Mouse (Mus musculus): ENCODE measurements around the gene Fig4. TPM values are rescaled to one million over a fixed set of nuclear protein-coding genes. Genes with fewer than 3 reads are reported as not detected.

Gene Fig4
- polyA plus RNA-seq, 1 experiment from 2014 or later = 24.7 TPM

GRCm38 (mm10) chr10:41234552-41234951 lies 68.5 kb downstream of the Fig4 start:
- 83% methylated on average over 9 of the region's 9 CpGs for WGBS
- no peak overlapping the region for H3K9ac ChIP-seq
- no peak for ATAC-seq (ENCODE audit: low FRiP score)

GRCm38 (mm10) chr10:41233140-41233539 lies 69.9 kb downstream of the Fig4 start:
- Histone ChIP-seq H3K27ac (no peak overlapping the region), H3K4me3 (no peak overlapping the region), H3K27me3 (no peaks in the 10 kb centered on the region), H3K4me1 (no peaks in the 10 kb centered on the region), H3K4me2 (replicated peaks) (no peak overlapping the region), H3K36me3 (no peaks in the 10 kb centered on the region), H3K9me3 (replicated peaks) (no peaks in the 10 kb centered on the region), H3K9ac (no peak overlapping the region)
- no peak for ATAC-seq (ENCODE audit: low FRiP score)
- WGBS = 87% methylated on average over 6 of the region's 6 CpGs

More at GRCm38 (mm10) chr10:41234552-41234951, 68.5 kb downstream of the Fig4 start:
- no peak overlapping the region for H3K4me2 ChIP-seq (replicated peaks)
- H3K36me3 ChIP-seq = no peaks in the 10 kb centered on the region
- H3K27ac ChIP-seq = no peak overlapping the region
- no peaks in the 10 kb centered on the region for H3K27me3 ChIP-seq
- H3K4me3 ChIP-seq = no peak overlapping the region
- H3K4me1 ChIP-seq = no peaks in the 10 kb centered on the region
- no peaks in the 10 kb centered on the region for H3K9me3 ChIP-seq (replicated peaks)

- H3K9me3 ChIP-seq (replicated peaks) = no peaks in the 10 kb centered on the region
- H3K27ac ChIP-seq = no peak overlapping the region
- no peak overlapping the region for H3K4me2 ChIP-seq (replicated peaks)
- ATAC-seq (ENCODE audit: low FRiP score) = no peak
- H3K9ac ChIP-seq = no peak overlapping the region
- H3K36me3 ChIP-seq = no peaks in the 10 kb centered on the region
- WGBS = 87% methylated on average over 6 of the region's 6 CpGs
- no peak overlapping the region for H3K4me3 ChIP-seq
- H3K4me1 ChIP-seq = no peaks in the 10 kb centered on the region
- H3K27me3 ChIP-seq = no peaks in the 10 kb centered on the region
Measured at GRCm38 (mm10) chr10:41231163-41231835, 71.8 kb downstream of the Fig4 start.

GRCm38 (mm10) chr10:41227626-41228025 lies 75.4 kb downstream of the Fig4 start:
- 0 out of 2 replicates have a peak, but pooled peaks cover 3% of the 10 kb centered on the region for H3K36me3 ChIP-seq
- no peaks in the 10 kb centered on the region for H3K27me3 ChIP-seq
- WGBS = 81% methylated on average over 7 of the region's 7 CpGs
- H3K4me1 ChIP-seq = no peaks in the 10 kb centered on the region
- ATAC-seq (ENCODE audit: low FRiP score) = no peak
- H3K4me2 ChIP-seq (replicated peaks) = no peak overlapping the region
- no peak overlapping the region for H3K9ac ChIP-seq
- H3K4me3 ChIP-seq = no peak overlapping the region
- no peaks in the 10 kb centered on the region for H3K9me3 ChIP-seq (replicated peaks)
- H3K27ac ChIP-seq = no peak overlapping the region

GRCm38 (mm10) chr10:41223499-41223898 lies 79.6 kb downstream of the Fig4 start:
- WGBS = 76% methylated on average over 4 of the region's 4 CpGs
- ATAC-seq (ENCODE audit: low FRiP score) = no peak

GRCm38 (mm10) chr10:41221204-41221603 lies 81.9 kb downstream of the Fig4 start:
- H3K36me3 ChIP-seq = 0 out of 2 replicates have a peak, but pooled peaks cover 3% of the 10 kb centered on the region
- H3K27ac ChIP-seq = no peak overlapping the region
- H3K4me2 ChIP-seq (replicated peaks) = no peak overlapping the region
- H3K4me3 ChIP-seq = no peak overlapping the region
- ATAC-seq (ENCODE audit: low FRiP score) = no peak
- H3K9me3 ChIP-seq (replicated peaks) = no peaks in the 10 kb centered on the region
- no peak overlapping the region for H3K9ac ChIP-seq
- WGBS = 83% methylated on average over 4 of the region's 4 CpGs
- H3K27me3 ChIP-seq = no peaks in the 10 kb centered on the region
- H3K4me1 ChIP-seq = no peaks in the 10 kb centered on the region

More at GRCm38 (mm10) chr10:41223499-41223898, 79.6 kb downstream of the Fig4 start:
- no peak overlapping the region for H3K27ac ChIP-seq
- no peak overlapping the region for H3K4me3 ChIP-seq
- 0 out of 2 replicates have a peak, but pooled peaks cover 3% of the 10 kb centered on the region for H3K36me3 ChIP-seq
- H3K9ac ChIP-seq = no peak overlapping the region
- H3K4me2 ChIP-seq (replicated peaks) = no peak overlapping the region
- H3K9me3 ChIP-seq (replicated peaks) = no peaks in the 10 kb centered on the region
- no peaks in the 10 kb centered on the region for H3K4me1 ChIP-seq
- H3K27me3 ChIP-seq = no peaks in the 10 kb centered on the region

- Histone ChIP-seq H3K4me3 (no peak overlapping the region), H3K4me2 (replicated peaks) (no peak overlapping the region), H3K9ac (no peak overlapping the region), H3K27me3 (no peaks in the 10 kb centered on the region), H3K36me3 (0 out of 2 replicates have a peak, but pooled peaks cover 3% of the 10 kb centered on the region), H3K4me1 (no peaks in the 10 kb centered on the region), H3K27ac (no peak overlapping the region), H3K9me3 (replicated peaks) (no peaks in the 10 kb centered on the region)
- no peak for ATAC-seq (ENCODE audit: low FRiP score)
- WGBS = 87% methylated on average over 10 of the region's 10 CpGs
Measured at GRCm38 (mm10) chr10:41218897-41219296, 84.2 kb downstream of the Fig4 start.

- Histone ChIP-seq H3K9ac (no peak overlapping the region), H3K4me1 (0 out of 2 replicates have a peak, but pooled peaks cover 5% of the 10 kb centered on the region), H3K9me3 (replicated peaks) (no peaks in the 10 kb centered on the region), H3K4me2 (replicated peaks) (no peak overlapping the region), H3K4me3 (no peak overlapping the region), H3K27ac (no peak overlapping the region), H3K36me3 (no peaks in the 10 kb centered on the region), H3K27me3 (no peaks in the 10 kb centered on the region)
- ATAC-seq (ENCODE audit: low FRiP score) = no peak
- 86% methylated on average over 3 of the region's 3 CpGs for WGBS
Measured at GRCm38 (mm10) chr10:41214083-41214482, 89.0 kb downstream of the Fig4 start.

- H3K27me3 ChIP-seq = no peaks in the 10 kb centered on the region
- 0 out of 2 replicates have a peak, but pooled peaks cover 5% of the 10 kb centered on the region for H3K4me1 ChIP-seq
- no peak overlapping the region for H3K9ac ChIP-seq
- no peaks in the 10 kb centered on the region for H3K36me3 ChIP-seq
- no peak overlapping the region for H3K4me2 ChIP-seq (replicated peaks)
- no peaks in the 10 kb centered on the region for H3K9me3 ChIP-seq (replicated peaks)
- 75% methylated on average over 4 of the region's 4 CpGs for WGBS
- ATAC-seq (ENCODE audit: low FRiP score) = no peak
- H3K4me3 ChIP-seq = no peak overlapping the region
- no peak overlapping the region for H3K27ac ChIP-seq
Measured at GRCm38 (mm10) chr10:41209538-41209937, 93.5 kb downstream of the Fig4 start.

- Histone ChIP-seq H3K9me3 (replicated peaks) (no peaks in the 10 kb centered on the region), H3K4me2 (replicated peaks) (no peak overlapping the region), H3K36me3 (no peaks in the 10 kb centered on the region), H3K27me3 (no peaks in the 10 kb centered on the region), H3K9ac (no peak overlapping the region), H3K4me3 (no peak overlapping the region), H3K4me1 (0 out of 2 replicates have a peak, but pooled peaks cover 5% of the 10 kb centered on the region), H3K27ac (no peak overlapping the region)
- ATAC-seq (ENCODE audit: low FRiP score) = no peak
- WGBS = 75% methylated on average over 6 of the region's 6 CpGs
Measured at GRCm38 (mm10) chr10:41208860-41209377, 94.1 kb downstream of the Fig4 start.

- Histone ChIP-seq H3K27ac (no peak overlapping the region), H3K9me3 (replicated peaks) (no peaks in the 10 kb centered on the region), H3K27me3 (no peaks in the 10 kb centered on the region), H3K36me3 (no peaks in the 10 kb centered on the region), H3K4me3 (no peak overlapping the region), H3K9ac (no peak overlapping the region), H3K4me2 (replicated peaks) (no peak overlapping the region), H3K4me1 (0 out of 2 replicates have a peak, but pooled peaks cover 5% of the 10 kb centered on the region)
- ATAC-seq (ENCODE audit: low FRiP score) = no peak
- 85% methylated on average over 2 of the region's 2 CpGs for whole genome bisulfite sequencing
Measured at GRCm38 (mm10) chr10:41205647-41206046, 97.4 kb downstream of the Fig4 start.

GRCm38 (mm10) chr10:41204637-41205315 lies 98.3 kb downstream of the Fig4 start:
- Histone ChIP-seq H3K4me3 (no peak overlapping the region), H3K9me3 (replicated peaks) (no peaks in the 10 kb centered on the region), H3K36me3 (no peaks in the 10 kb centered on the region), H3K4me2 (replicated peaks) (no peak overlapping the region), H3K27ac (no peak overlapping the region), H3K9ac (no peak overlapping the region), H3K27me3 (no peaks in the 10 kb centered on the region), H3K4me1 (0 out of 2 replicates have a peak, but pooled peaks cover 2% of the 10 kb centered on the region)
- ATAC-seq (ENCODE audit: low FRiP score) = peak; percentile 29; the same call in 1 of the 2 replicates
- WGBS = 77% methylated on average over 11 of the region's 11 CpGs

Measured in hindbrain, embryonic 12.5 days (tissue).